Mouse (Mus musculus) stomach, embryonic 15.5 days (tissue): Measurements from ENCODE around the gene Man1b1. TPM values are rescaled to one million over a fixed set of nuclear protein-coding genes. Genes with fewer than 3 reads are reported as not detected.

Experiments used
- ATAC-seq: fragments of 200-750 bp; cut with Nextera tagmentation; 2 replicates; pipeline ENCODE4 v1.8.0; 2017; ENCODE audit warnings: low read depth, moderate number of reproducible peaks, moderate TSS enrichment; ENCODE audit not compliant: insufficient read depth, low FRiP score
- H3K27ac ChIP-seq: fragments of 300-500 bp; sonication (generic); 2 replicates; pipeline ENCODE4 v1.5.1; 2015; ENCODE audit warnings: mild to moderate bottlenecking, inconsistent platforms
- H3K27me3 ChIP-seq: fragments of 300-500 bp; sonication (generic); replicated peaks from 2 replicates; pipeline ENCODE4 v1.6.1; 2015; ENCODE audit warnings: inconsistent platforms
- H3K36me3 ChIP-seq: fragments of 300-500 bp; sonication (generic); 2 replicates; pipeline ENCODE4 v1.6.1; 2015; ENCODE audit warnings: inconsistent platforms
- H3K4me1 ChIP-seq: fragments of 300-500 bp; sonication (generic); 2 replicates; pipeline ENCODE4 v1.6.1; 2015; ENCODE audit warnings: inconsistent platforms
- H3K4me2 ChIP-seq: fragments of 300-500 bp; sonication (generic); 2 replicates; pipeline ENCODE4 v1.6.1; 2015; ENCODE audit warnings: mild to moderate bottlenecking, inconsistent platforms
- H3K4me3 ChIP-seq: fragments of 300-500 bp; sonication (generic); replicated peaks from 2 replicates; pipeline ENCODE4 v1.5.1; 2015; ENCODE audit warnings: inconsistent platforms
- H3K9ac ChIP-seq: fragments of 300-500 bp; sonication (generic); 2 replicates; pipeline ENCODE4 v1.6.1; 2015; ENCODE audit warnings: inconsistent platforms
- H3K9me3 ChIP-seq: fragments of 300-500 bp; sonication (generic); 2 replicates; pipeline ENCODE4 v1.6.1; 2016; ENCODE audit warnings: inconsistent platforms
- WGBS: fragments of 180-500 bp; shearing (Covaris S2); methylation state at CpG from one replicate; pipeline ENCODE4 v1.1.7; 2015; 5-methylcytosine and 5-hydroxymethylcytosine counted together
- polyA plus RNA-seq: library from polyadenylated mRNA; unstranded; fragments of >200 nt; fragmentation: Nextera tagmentation; extraction: Ambion mirVana; gene quantifications from 2 replicates; pipeline ENCODE4 v1.2.1, GENCODE M21; 2015

The Man1b1 gene
- polyA plus RNA-seq, 1 experiment from 2014 or later = 54.6 TPM

GRCm38 (mm10) chr2:25311491-25311891 is 20.6 kb upstream of the Man1b1 start:
- 0 out of 2 replicates have a peak overlapping the region, but pooled peaks have one; percentile 11 for H3K4me3 ChIP-seq
- 0 out of 2 replicates have a peak, but pooled peaks have one; percentile 22 for ATAC-seq
- no peaks in the 10 kb centered on the region for H3K36me3 ChIP-seq
- no peaks in the 10 kb centered on the region for H3K9me3 ChIP-seq
- peaks cover 65% of the 10 kb centered on the region for H3K27me3 ChIP-seq
- H3K9ac ChIP-seq = no peak overlapping the region
- H3K27ac ChIP-seq = no peak overlapping the region
- H3K4me2 ChIP-seq = peak overlapping the region; percentile 39; the same call in 1 of the 2 replicates
- 7% methylated on average over 11 of the region's 11 CpGs for WGBS
- H3K4me1 ChIP-seq = no peaks in the 10 kb centered on the region

- no peaks in the 10 kb centered on the region for H3K36me3 ChIP-seq
- peak overlapping the region; percentile 66 for H3K4me2 ChIP-seq
- H3K27ac ChIP-seq = no peak overlapping the region
- H3K9ac ChIP-seq = no peak overlapping the region
- WGBS = 5% methylated on average over 31 of the region's 31 CpGs
- ATAC-seq = peak; percentile 18; the same call in 1 of the 2 replicates
- no peaks in the 10 kb centered on the region for H3K9me3 ChIP-seq
- H3K27me3 ChIP-seq = peaks cover 43% of the 10 kb centered on the region
- H3K4me3 ChIP-seq = peak overlapping the region; percentile 27
- H3K4me1 ChIP-seq = peaks cover 3% of the 10 kb centered on the region; the same call in 1 of the 2 replicates
Observed at GRCm38 (mm10) chr2:25318119-25318966, 13.8 kb upstream of the Man1b1 start.

- no peaks in the 10 kb centered on the region for H3K36me3 ChIP-seq
- H3K9me3 ChIP-seq = no peaks in the 10 kb centered on the region
- peaks cover 3% of the 10 kb centered on the region; the same call in 1 of the 2 replicates for H3K4me1 ChIP-seq
- peaks cover 40% of the 10 kb centered on the region for H3K27me3 ChIP-seq
- H3K27ac ChIP-seq = no peak within 1 kb of the TSS
- peak within 1 kb of the TSS; percentile 66 for H3K4me2 ChIP-seq
- peak within 1 kb of the TSS; percentile 27 for H3K4me3 ChIP-seq
- 9% methylated on average over 58 of the region's 58 CpGs for WGBS
- H3K9ac ChIP-seq = no peak within 1 kb of the TSS
- peak; percentile 60 for ATAC-seq
Observed at GRCm38 (mm10) chr2:25318971-25319773, 13.0 kb upstream of the Man1b1 start, which contains the start of gene Grin1. Gene Grin1, minus strand, starts transcription at chr2:25319187.

- Histone ChIP-seq H3K27ac (no peak overlapping the region), H3K4me1 (peaks cover 3% of the 10 kb centered on the region; the same call in 1 of the 2 replicates), H3K4me2 (no peak overlapping the region), H3K9ac (no peak overlapping the region), H3K36me3 (no peaks in the 10 kb centered on the region), H3K4me3 (no peak overlapping the region), H3K27me3 (peaks cover 40% of the 10 kb centered on the region), H3K9me3 (no peaks in the 10 kb centered on the region)
- ATAC-seq = no peak
- WGBS = 31% methylated on average over 2 of the region's 2 CpGs
Observed at GRCm38 (mm10) chr2:25320084-25320483, 12.1 kb upstream of the Man1b1 start.

- Histone ChIP-seq H3K4me3 (no peak overlapping the region), H3K9me3 (no peaks in the 10 kb centered on the region), H3K36me3 (no peaks in the 10 kb centered on the region), H3K9ac (no peak overlapping the region), H3K4me2 (no peak overlapping the region), H3K4me1 (no peaks in the 10 kb centered on the region), H3K27ac (no peak overlapping the region), H3K27me3 (no peaks in the 10 kb centered on the region)
- ATAC-seq = no peak
- WGBS = 69% methylated on average over 2 of the region's 2 CpGs
Observed at GRCm38 (mm10) chr2:25326036-25326435, 6.1 kb upstream of the Man1b1 start.

- no peak overlapping the region for H3K4me2 ChIP-seq
- WGBS = 40% methylated on average over 7 of the region's 7 CpGs
- H3K9ac ChIP-seq = no peak overlapping the region
- no peak for ATAC-seq
- no peaks in the 10 kb centered on the region for H3K36me3 ChIP-seq
- H3K4me3 ChIP-seq = no peak overlapping the region
- H3K27me3 ChIP-seq = no peaks in the 10 kb centered on the region
- H3K9me3 ChIP-seq = no peaks in the 10 kb centered on the region
- H3K4me1 ChIP-seq = peaks cover 4% of the 10 kb centered on the region; the same call in 1 of the 2 replicates
- no peak overlapping the region for H3K27ac ChIP-seq
Observed at GRCm38 (mm10) chr2:25328440-25328839, 3.7 kb upstream of the Man1b1 start.

- H3K27ac ChIP-seq = no peak overlapping the region
- ATAC-seq = no peak
- H3K4me2 ChIP-seq = peak overlapping the region; percentile 61
- WGBS = 55% methylated on average over 9 of the region's 9 CpGs
- no peaks in the 10 kb centered on the region for H3K9me3 ChIP-seq
- no peaks in the 10 kb centered on the region for H3K27me3 ChIP-seq
- H3K9ac ChIP-seq = no peak overlapping the region
- peak overlapping the region; percentile 73 for H3K4me3 ChIP-seq
- peaks cover 22% of the 10 kb centered on the region for H3K36me3 ChIP-seq
- H3K4me1 ChIP-seq = peaks cover 12% of the 10 kb centered on the region; the same call in 1 of the 2 replicates
Observed at GRCm38 (mm10) chr2:25331470-25331869, 668 bp upstream of the Man1b1 start.

- Histone ChIP-seq H3K9me3 (no peaks in the 10 kb centered on the region), H3K27me3 (no peaks in the 10 kb centered on the region), H3K36me3 (peaks cover 40% of the 10 kb centered on the region), H3K4me1 (peaks cover 12% of the 10 kb centered on the region; the same call in 1 of the 2 replicates), H3K27ac (no peak overlapping the region), H3K9ac (peak overlapping the region; percentile 62; the same call in 1 of the 2 replicates), H3K4me3 (peak overlapping the region; percentile 73), H3K4me2 (peak overlapping the region; percentile 69)
- no peak for ATAC-seq
- WGBS = 74% methylated on average over 2 of the region's 2 CpGs
Observed at GRCm38 (mm10) chr2:25333569-25333968, 1.4 kb downstream of the Man1b1 start.

GRCm38 (mm10) chr2:25338303-25338702 is 6.2 kb downstream of the Man1b1 start:
- Histone ChIP-seq H3K4me3 (no peak overlapping the region), H3K36me3 (peaks cover 66% of the 10 kb centered on the region), H3K27ac (no peak overlapping the region), H3K4me1 (peaks cover 9% of the 10 kb centered on the region; the same call in 1 of the 2 replicates), H3K27me3 (no peaks in the 10 kb centered on the region), H3K4me2 (no peak overlapping the region), H3K9me3 (no peaks in the 10 kb centered on the region), H3K9ac (no peak overlapping the region)
- no peak for ATAC-seq
- WGBS = 90% methylated on average over 6 of the region's 6 CpGs

- ATAC-seq = no peak
- Histone ChIP-seq H3K4me2 (no peak overlapping the region), H3K4me1 (no peaks in the 10 kb centered on the region), H3K9me3 (no peaks in the 10 kb centered on the region), H3K27me3 (no peaks in the 10 kb centered on the region), H3K36me3 (peaks cover 77% of the 10 kb centered on the region), H3K27ac (no peak overlapping the region), H3K4me3 (no peak overlapping the region), H3K9ac (no peak overlapping the region)
- 94% methylated on average over 7 of the region's 7 CpGs for WGBS
Observed at GRCm38 (mm10) chr2:25348162-25348561, 16.0 kb downstream of the Man1b1 start.

- Histone ChIP-seq H3K9me3 (no peaks in the 10 kb centered on the region), H3K27ac (no peak overlapping the region), H3K9ac (no peak overlapping the region), H3K4me2 (no peak overlapping the region), H3K36me3 (peaks cover 68% of the 10 kb centered on the region), H3K4me3 (no peak overlapping the region), H3K4me1 (no peaks in the 10 kb centered on the region), H3K27me3 (no peaks in the 10 kb centered on the region)
- no peak for ATAC-seq
- WGBS = 91% methylated on average over 4 of the region's 4 CpGs
Observed at GRCm38 (mm10) chr2:25349499-25349898, 17.4 kb downstream of the Man1b1 start.
